Mouse (Mus musculus) right cerebral cortex, postnatal 14 days (tissue): Measurements from ENCODE around the gene Tex2.
"Not testable (repeated sequence)": the region's sequence is repeated elsewhere in the genome, so short reads cannot be mapped to it uniquely, and the experiment has no call there.

ENCODE experiments used
- DNase-seq: peaks from one replicate; pipeline ENCODE4 v3.0.0; 2022

Tex2 gene

DNA sequence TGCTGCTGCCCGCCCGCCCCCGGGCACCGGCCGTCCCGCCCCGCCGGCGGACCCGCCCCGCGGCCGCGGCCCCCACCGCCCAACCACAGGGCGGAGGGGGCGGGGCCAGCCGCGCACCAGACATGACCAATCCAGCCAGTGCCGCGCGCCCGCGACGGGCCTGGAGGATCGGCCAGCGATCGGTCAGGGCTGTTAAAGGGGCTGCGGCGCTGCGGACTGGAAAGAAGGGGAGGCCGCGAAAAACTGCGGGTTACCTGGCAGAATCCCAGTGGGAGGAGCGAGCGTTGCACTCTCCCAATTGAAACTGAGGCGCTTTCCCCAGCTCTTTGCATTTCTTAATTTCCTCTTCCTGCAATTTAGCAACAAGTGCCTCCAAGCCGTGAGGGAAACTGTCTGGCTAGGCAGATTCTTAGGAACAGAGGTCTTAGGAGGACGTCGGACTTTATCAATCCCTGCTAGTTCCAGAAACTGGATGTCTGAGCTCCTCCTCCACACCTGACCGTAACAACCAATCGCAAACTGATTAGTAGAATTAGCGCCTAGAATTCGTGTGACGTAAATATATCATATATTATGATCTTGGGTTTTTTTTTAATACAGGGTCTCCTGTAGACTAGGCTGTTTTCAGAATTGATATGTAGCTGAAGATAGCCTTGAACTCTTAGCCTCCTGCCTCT lies at the start of gene Tex2:
Gene Tex2 (minus strand): TSS at position 463 of the 677 bp plus-strand sequence.
- peak; percentile 98 for DNase-seq

DNA sequence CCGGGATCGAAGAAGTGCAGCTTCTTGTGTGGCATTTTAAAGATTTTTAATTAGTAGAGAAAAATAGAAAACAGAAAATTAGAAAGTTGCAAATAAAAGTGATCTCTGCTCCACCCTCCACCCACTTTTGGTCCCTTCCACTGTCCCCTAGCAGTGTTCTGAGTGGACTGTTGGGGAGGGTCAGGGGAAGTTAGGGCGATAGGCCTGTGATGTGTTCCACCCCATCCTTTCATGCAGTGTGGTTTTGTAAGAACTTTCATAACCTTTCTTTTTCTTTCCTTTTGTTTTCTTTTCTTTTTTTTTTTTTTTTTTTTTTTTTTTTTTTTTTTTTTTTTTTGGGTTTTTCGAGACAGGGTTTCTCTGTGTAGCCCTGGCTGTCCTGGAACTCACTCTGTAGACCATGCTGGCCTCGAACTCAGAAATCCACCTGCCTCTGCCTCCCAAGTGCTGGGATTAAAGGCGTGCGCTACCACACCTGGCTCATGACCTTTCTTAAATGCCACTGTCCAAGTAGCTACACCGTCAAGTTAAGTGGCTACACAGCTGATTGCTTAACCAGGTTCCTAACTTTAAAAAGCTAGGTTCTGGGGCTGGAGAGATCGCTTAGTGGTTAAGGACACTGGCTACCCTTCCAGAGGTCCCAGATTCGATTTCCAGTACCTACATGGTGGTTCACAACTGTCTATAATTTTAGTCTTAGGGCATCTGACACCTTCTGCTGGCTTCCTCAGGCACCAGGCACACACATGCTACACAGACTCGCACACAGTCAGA lies 49.6 kb upstream of the Tex2 start:
- no peak for DNase-seq

DNA sequence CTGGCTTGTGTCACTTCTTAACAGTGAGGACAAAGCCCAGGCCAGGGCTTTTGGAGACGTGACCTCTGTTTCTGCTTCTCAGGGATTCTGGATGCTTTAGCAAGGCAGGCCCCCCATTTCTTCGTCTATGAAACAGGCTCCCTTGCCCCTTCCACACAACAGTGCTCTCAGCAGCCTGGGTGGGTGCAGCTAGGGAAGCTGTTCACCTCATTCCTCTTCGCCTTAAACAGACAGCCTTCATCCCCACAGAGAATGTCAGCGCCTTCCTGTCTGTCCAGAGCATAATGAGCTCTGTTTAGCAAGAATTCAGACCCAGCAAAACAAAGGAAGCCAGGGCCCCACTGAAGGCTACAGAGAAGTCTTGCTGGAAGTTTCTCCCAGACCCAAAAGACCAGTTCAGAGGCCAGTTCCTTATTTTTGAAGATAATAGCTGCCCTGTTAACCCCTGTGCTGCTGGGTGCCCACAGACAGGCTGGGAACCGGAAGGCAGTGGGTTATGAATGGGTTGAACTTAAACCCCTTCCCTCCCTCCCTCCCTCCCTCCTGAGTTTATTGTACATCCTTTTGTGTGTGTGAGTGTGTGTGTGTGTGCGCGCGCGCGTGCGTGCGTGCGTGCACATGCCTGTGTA lies 47.3 kb upstream of the Tex2 start:
- DNase-seq = no peak

DNA sequence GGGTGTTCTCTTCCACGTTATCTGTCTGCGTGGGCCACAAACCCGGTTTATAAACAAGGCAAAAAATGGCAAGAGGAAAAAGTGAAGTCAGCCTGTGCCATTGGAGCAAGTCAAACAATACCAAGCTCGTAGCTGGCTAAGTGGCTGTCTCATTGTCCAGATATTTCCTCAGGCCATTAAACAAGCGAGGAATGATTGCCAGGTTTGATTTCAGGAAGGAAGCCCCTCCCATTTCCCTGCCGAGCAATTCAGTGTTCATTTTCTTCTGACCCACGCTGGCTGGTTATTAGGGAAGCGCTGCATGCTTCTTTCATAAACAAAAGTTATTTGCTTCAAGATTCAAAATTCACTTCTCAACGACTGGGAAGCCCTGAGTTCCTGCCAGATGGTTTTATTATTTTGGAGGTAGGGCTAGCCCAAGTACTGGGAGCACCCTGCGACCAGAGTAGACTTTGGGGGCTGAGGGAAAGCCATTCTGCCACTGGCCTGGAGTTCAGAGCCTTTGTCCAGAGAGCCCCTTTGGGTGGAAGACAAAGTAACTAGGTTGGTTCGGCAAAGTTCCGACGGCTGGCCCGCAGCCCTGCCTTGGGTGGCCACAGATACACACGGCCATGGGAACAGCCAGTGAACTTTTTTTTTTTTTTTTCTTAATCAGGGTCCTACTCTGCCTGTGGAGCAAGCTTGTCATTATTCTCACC lies 46.5 kb upstream of the Tex2 start:
- no peak for DNase-seq

DNA sequence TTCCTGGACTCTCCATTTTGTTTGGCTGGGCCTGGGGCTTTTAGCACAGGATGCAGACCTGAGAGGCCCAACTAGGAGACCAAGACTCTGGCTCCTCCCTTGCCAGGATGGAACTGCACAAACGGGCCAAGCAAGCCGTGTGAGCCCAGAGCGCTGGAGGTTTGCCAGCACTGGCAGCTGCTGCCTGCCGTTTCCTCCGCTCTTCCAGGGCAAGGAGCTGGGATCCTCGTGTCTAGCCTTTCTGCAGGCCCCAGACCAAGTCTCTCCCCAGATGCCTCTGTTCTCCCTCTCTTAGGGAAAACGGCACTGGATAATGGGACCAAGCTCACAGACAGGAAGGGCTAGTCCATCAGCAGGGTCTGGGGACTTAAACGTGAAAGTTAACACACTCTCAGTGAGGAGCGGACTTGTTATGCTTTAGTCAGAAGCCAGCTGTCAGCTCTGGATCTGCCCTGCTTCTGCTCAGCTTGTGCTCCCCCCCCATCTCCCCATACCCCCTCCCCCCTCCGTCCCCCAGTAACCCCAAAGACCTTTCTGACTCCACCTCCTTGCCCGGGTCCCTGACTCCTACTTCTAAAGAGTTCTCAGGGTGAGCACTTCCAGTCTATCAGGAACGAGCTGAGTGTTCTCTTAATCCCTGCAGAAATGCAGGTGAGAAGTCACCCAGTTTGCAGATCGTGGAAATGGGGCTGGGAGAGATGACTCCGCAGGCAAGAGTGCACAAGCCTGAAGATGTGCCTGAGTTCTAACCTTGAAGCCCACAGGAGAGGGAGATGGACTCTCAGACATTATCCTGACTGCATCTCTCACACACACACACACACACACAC lies 45.0 kb upstream of the Tex2 start:
- DNase-seq = peak; percentile 83

DNA sequence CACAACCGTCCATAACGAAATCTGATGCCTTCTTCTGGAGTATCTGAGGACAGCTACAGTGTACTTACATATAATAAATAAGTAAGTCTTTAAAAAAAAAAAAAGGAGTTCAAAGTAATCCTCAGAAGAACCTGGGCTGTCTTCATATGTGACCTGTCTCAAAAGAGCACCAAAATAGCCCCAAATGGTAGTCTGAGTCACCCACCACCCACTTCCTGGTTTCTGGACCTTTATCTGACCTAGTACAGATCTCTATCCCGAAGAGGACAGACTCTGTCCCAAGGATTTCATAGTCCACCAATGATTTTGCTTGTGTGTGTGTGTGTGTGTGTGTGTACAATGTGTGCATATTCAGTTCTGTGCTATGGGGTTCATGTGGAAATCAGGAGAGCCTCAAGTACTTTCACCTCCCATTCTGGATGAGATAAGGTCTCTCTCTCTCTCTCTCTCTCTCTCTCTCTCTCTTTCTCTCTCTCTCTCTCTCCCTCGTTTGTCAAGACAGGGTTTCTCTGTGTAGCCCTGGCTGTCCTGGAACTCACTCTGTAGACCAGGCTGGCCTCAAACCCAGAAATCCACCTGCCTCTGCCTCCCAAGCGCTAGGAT lies 43.8 kb upstream of the Tex2 start:
- DNase-seq = not testable (repeated sequence)

DNA sequence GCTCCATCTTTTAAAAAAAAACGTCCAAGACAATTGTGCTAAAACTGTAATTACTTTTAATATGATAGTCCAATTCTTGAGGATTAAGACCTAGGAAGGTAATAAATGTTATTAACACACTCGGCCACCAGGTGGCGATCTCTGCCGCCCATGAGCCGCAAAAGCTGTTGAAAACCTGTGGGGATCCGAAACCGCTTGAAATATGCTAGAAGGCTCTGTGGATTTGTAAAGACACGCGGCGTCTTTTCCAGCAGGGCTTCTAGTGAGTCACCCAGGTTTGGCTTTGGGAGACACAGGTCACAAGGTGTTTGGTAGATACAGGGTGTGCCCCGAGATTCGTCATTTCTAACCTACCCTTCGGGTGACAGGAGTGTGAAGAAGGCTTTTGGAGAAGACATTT lies 35.1 kb upstream of the Tex2 start:
- peak; percentile 64 for DNase-seq

DNA sequence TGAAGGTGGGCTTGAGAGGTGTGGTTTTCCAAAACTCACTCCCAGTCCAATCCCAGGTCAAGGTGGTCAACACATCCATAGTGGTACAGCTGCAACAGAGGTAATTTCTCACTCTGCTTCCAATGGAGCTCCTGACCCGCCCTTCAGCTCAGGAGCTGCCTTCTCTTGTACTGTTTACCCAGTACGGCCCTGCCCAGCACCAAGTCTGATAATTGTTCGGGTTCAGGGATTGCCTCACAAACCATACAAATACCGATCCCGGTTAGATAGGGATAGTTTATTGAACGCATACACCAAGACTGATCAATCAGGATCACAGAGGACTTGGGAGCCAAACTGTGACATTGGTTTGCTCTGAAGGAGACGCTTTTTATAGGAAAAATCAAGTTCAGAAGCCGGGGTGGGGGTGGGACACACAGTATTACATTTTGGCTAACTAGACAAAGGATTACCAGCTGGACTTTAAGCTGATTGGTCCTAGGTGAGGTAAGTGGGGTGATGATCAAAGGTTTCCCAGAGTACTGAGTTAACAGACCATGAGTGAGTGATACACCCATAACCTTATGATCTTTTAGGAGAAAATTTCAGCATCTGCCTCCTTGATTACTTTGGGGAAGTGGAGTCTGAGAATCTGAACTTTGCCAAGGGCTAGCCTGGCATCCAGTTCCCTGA lies 29.9 kb upstream of the Tex2 start:
- DNase-seq = no peak

DNA sequence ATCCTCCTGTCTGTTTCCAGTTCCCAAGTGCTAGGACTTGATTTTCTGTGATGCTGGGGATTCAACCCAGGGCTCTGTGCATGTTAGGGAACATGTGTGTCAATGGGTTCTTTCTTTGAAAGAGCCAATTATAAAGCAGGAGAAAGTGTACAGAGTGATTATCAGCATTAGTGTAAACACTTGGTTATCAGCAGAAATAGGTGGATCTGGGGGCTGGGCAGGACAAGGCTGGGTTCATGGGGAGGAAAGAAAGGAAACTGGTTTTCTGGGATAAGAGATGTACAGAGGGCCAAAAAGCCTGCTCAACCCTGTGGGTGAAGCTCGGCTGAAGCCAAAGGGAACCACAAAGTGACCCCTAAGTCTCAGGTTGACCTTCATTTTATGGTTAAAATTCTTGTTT lies 28.4 kb upstream of the Tex2 start:
- no peak for DNase-seq

DNA sequence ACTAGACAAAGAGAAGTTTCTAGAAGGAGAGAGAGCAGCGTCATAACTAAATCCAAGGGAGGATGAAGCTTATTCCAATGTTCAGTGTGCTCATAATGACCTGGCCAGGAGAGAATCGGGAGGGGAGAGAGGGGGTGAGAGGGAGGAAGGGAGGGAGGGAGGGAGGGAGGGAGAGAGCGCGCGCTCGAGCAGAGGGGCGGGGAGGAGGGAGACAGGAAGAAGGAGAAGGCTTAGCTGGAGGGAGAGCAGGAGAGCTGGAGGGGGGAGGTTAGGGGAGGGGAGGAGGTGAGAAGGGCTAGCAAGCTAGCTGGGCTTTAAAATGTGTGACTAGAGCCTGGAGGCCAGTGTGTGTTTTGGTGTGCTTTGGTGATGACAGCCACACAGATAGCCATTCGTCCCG lies 26.8 kb upstream of the Tex2 start:
- no peak for DNase-seq

DNA sequence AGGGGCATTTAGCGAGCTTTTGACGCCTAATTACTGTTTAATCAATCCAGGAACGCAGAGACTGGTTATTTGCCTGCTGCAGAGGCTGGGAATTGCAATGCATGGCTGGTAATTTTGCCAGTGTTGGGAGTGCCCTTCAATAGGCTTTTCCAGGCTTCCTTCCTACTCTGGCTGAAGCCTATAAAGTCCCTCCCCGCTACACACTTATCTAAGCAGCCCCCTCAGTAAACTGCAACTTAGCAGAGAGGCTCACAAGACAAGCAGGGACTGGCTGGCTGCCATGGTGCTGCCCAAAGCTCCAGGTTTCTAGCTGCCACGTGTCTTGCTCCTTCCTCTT lies 26.1 kb upstream of the Tex2 start:
- peak; percentile 30 for DNase-seq

DNA sequence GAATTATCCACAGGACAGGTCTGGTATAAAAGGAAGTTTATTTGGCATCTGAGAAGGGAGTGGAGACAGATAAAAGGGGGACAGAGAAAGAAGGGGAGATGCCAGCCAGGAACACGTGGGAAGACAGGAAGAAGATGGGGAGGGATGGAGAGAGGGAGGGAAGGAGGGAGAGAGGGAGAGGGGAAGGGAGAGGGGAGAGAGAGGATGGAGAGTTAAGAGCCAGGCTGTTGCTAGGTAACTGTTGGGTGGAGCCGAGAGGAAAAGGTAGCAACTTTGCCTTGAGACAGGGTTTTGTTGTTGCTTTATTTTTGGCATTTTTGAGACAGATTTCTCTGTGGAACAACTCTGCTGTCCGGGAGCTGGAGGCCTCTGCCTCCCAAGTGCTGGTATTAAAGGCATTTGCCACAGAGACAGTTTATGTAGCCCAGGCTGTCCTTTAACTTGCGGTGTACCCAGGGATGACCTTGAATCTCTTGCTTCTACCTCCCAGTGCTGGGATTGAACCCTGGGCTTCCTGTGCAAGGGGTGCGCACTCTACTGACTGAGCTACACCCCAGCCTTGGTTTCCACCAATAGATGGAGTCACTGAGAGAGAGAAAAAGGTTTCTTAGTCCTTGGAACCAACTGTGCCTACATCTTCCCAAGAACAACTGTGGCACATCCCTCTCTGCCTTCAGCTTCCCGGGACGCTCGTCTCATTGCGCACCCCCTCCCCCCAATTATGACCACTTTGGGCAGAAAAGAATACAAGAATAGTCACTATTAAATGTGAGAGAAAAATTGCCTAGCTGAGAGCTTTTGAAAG lies 25.5 kb upstream of the Tex2 start:
- no peak for DNase-seq

DNA sequence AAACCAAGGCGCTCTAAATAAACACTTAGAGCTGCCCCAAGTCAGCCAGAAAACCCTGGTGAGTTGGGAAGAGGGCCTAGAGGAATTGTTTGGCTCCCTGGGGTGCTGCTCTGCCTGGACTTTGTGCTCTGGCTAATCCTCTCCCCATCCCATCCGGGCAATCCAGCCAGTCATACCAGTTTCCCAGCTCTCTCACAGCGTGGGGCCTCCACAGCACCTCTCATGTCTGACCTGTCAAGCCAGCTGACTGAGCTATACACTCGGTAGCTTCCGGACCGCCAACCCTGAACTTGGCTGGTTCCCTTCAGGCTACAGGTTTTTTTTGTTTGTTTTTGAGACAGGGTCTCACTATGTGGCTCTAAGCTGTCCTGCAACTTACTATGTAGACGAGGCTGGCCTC lies 24.5 kb upstream of the Tex2 start:
- DNase-seq = no peak

DNA sequence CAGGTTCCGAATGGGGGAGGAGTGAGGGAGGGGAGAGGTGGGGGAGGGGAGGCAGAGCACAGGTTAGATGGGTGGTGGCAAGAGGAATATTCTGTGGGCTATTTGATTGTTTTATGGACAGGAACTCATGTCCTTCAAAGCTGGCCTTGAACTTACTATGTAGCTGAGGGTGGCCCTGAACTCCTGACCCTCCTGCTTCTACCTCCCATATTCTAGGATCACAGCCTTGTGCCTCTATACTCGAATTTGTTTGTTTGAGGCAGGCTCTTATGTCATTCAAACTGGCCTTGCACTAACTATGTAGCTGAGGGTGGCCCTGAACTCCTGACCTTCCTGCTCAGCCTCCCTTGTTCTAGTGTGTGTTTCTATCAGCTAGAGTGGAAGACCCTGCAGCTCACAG lies 22.7 kb upstream of the Tex2 start:
- DNase-seq = no peak

DNA sequence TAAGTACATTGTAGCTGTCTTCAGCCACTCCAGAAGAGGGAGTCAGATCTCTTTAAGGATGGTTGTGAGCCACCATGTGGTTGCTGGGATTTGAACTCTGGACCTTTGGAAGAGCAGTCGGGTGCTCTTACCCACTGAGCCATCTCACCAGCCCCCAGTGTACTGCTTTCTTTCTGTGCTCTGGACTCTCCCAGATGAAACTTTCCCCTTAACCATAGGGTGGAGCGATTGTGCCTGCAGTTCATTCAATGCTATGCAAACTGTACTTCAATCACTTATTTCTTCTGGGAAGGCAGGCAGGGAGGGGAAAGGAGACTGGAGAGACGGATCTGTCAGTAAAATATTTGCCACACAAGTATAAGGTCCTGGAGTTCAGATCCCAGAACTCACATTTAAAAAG lies 21.0 kb upstream of the Tex2 start:
- not testable (repeated sequence) for DNase-seq

DNA sequence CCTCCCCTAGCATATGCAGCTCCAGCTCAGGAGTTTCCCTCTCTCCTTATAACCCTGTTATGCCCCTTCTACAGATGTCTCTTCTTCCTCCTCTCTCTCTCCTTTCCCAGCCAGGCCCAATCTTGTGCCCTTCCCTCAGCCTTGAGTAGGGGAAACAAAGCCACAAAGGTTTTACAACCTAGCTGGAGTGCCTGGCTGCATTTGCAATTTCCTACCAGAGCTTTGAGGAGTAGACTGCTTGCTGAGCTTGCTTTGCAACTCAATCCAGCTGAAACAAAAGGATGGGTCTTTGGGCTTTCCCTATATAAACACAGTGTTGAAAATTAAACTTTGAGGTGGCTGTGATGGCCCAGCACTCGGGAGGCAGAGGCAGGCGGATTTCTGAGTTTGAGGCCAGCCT lies 20.2 kb upstream of the Tex2 start:
- no peak for DNase-seq

DNA sequence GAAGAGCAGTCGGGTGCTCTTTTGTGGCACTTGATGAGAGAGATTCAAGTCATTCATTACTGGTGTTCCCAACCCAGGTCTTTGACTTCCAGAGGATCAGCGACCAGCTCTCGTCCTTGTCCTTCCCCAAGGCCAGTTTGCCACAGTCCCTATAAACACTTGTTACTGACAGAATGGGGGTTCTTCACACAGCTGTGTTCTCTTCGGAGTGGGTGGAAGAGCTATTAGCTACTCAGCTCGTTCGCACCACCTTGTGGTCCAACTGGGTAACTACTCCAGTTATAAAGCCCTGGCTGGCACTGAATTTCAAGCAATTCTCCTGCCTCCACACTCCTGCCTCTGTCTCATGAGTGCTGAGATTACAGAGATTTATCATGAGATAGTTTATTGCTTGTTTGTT lies 14.5 kb upstream of the Tex2 start:
- peak; percentile 81 for DNase-seq

DNA sequence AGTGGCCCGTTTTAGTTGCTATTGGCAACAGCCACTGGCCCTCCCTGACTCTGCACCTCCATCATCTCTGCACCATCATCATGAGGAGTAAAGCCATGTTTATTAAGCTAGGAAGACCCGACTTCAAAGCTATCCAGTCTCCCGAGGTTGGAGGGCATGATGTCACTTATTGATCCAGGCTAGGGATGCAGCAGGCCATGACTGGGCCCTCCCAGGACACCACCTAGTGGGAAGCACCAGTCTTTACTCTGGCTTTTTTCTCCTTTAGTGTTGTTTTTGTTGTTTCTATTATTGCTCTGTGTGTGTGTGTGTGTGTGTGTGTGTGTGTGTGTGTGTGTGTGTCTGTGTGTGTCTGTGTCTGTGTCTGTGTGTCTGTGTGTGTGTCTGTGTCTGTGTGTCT lies 12.4 kb upstream of the Tex2 start:
- DNase-seq = no peak

DNA sequence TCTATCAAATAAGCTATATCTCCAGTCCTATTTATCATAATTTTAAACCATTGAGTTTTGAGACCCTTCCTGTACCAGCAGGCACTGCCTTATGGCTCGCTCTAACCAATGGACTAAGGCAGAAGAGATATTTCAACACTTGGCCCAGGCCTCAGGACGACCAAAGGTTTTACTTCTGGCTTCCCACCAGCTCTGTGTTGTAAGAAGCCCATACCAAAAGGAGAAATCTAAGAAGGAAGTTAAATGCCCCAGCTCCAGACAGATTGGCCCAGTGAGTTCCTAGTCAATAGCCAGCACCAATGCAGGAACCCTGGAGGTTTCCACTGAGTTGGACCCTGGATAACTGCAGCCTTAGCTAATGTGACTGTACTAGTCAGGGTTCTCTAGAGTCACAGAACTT lies 10.4 kb upstream of the Tex2 start:
- no peak for DNase-seq

DNA sequence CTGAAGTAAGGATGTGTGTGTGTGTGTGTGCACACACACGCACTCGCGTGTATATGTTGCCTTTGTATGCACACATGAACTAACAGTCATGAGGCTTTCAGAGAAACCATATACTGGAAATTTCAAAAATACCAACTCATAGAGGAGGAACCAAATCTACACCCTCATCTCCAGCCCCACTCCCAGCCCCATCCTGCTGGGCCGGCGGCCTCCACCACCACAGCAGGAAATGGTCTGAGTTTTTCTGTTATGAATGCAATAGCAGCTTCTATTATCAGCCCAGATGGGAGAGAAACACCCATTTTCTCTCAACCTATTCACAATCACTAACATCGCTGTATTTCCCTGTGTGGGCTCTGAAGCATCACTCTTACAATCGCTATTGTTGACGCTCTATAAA lies 8.8 kb upstream of the Tex2 start:
- no peak for DNase-seq

DNA sequence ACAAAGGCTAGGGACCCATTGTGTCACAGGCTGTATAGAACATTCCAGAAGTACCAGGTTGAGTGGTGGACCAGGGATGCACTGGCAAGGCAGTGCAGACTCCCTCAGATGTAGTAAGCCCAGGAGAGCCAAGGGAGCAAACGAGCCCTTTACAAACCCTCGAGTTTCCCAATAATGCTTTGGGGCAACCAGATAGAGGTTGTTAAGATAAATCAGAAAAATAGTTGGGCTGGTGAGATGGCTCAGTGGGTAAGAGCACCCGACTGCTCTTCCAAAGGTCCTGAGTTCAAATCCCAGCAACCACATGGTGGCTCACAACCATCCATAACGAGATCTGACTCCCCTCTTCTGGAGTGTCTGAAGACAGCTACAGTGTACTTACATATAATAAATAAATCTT lies 5.5 kb upstream of the Tex2 start:
- DNase-seq = not testable (repeated sequence)
